Mouse (Mus musculus): ENCODE results near the gene Ralgps2.

- no peak for TF ChIP-seq CTCF (IDR thresholded peaks at IDR 0.05; ENCODE audit: extremely low read depth, insufficient read depth, insufficient read length, insufficient replicate concordance)
- TF ChIP-seq POLR2A (IDR thresholded peaks at IDR 0.05; ENCODE audit: low read depth, low read length), result no peak
Observed at GRCm38 (mm10) chr1:156963871-156964585, 24.6 kb upstream of the Ralgps2 start.
